Mouse (Mus musculus) liver, embryonic 14 days (tissue): Measurements from ENCODE around the gene Tspyl3. TPM values are rescaled to one million over a fixed set of nuclear protein-coding genes. Genes with fewer than 3 reads are reported as not detected.

Source experiments
- polyA plus RNA-seq: library from polyadenylated mRNA; depleted of rRNA; stranded (reverse); fragments of >200 nt; gene quantifications from 2 replicates; pipeline ENCODE4 v1.2.3, GENCODE M21; 2012; rRNA removed

Tspyl3 gene
- polyA plus RNA-seq = 1.8 and 2.1 TPM in 2 replicates

GRCm38 (mm10) chr2:153224946-153225594, at the start of gene Tspyl3:
Gene Tspyl3 (minus strand): TSS chr2:153225441.

DNA sequence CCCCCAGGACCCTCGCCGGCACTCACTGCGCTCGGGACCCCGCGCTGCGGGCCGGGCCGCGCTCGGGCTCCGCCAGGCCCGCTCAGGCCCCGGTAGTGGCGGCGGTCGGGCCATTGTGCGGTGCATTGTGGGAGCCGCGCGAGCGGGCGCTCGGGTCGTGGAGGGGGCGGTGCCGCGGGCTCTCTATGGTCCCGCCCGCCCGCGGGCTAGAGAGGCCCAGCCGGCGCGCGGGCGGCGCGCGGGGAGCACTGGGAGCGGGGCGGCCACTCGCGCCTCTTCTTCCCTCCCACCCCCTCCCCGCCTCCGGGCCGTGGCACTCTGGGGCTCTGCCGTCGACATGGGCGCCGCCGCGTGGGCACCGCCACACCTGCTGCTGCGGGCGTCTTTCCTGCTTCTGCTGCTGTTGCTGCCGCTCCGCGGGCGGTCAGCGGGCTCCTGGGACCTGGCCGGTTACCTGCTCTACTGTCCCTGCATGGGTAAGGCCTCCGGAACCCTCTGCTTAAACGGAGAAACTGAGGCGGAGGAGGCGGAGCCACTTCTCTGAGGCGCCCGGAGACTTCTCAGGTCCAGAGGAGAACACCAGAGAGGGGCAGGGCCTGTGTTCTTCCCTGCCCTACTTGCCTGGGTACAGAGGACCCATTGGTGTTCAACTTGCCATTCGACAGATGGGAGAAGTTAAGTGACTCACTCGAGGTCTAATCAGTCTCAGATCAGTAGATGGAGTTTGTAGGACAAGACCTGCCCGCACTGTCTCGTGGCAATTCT, 16.2 kb upstream of the Tspyl3 start, which contains the start of the genes Plagl2 and Pofut1:
Gene Plagl2, minus strand, starts transcription at position 177 of the 765 bp plus-strand sequence.
Gene Pofut1, plus strand, starts transcription at position 284 of the 765 bp plus-strand sequence.

Other genes starting within 250 kb of the Tspyl3 start
- gene Pdrg1, start 210.0 kb downstream of the Tspyl3 start, polyA plus RNA-seq = 27.5 and 27.7 TPM in 2 replicates
- gene Xkr7, start 193.6 kb downstream of the Tspyl3 start, polyA plus RNA-seq = not detected in 2 replicates
- gene Ccm2l, start 159.5 kb downstream of the Tspyl3 start, polyA plus RNA-seq = 1.7 and 2.0 TPM in 2 replicates
- gene Hck, start 117.0 kb downstream of the Tspyl3 start, polyA plus RNA-seq = 4.9 and 6.9 TPM in 2 replicates
- 12.0 and 14.8 TPM in 2 replicates for gene Tm9sf4, start 64.1 kb downstream of the Tspyl3 start, polyA plus RNA-seq
- gene Plagl2, start 16.0 kb upstream of the Tspyl3 start, polyA plus RNA-seq = 12.5 and 16.6 TPM in 2 replicates
- 6.6 and 7.4 TPM in 2 replicates for gene Pofut1, start 16.1 kb upstream of the Tspyl3 start, polyA plus RNA-seq
- 2.7 and 2.9 TPM in 2 replicates for gene Kif3b, start 66.0 kb upstream of the Tspyl3 start, polyA plus RNA-seq
- 7.2 and 8.6 TPM in 2 replicates for gene Asxl1, start 120.4 kb upstream of the Tspyl3 start, polyA plus RNA-seq